Mouse (Mus musculus) left cerebral cortex, postnatal 14 days (tissue): Measurements from ENCODE around the gene Olfr681. TPM values are rescaled to one million over a fixed set of nuclear protein-coding genes. Genes with fewer than 3 reads are reported as not detected.
"Not testable (repeated sequence)": the region's sequence is repeated elsewhere in the genome, so short reads cannot be mapped to it uniquely, and the experiment has no call there.

ENCODE experiments used
- DNase-seq, 2 experiments: peaks; one replicate each; pipeline ENCODE4 v3.0.0; 2021 to 2022; ENCODE audit warnings: low spot score in 2 of 2, mixed read lengths in 1 of 2
- intact Hi-C: fragments of 180-260 bp; cut with DNase I; formaldehyde crosslinking; loops from one replicate; pipeline ENCODE4 v1.15.1; 2025
- long read RNA-seq, 2 experiments: library from polyadenylated mRNA; stranded (forward); transcript quantifications; one replicate each; pipeline ENCODE4 v2.0.0; 2021
- total RNA-seq, 2 experiments: library from RNA; stranded (reverse); gene quantifications; 2 replicates each; pipeline ENCODE4 v1.2.3; 2021

The Olfr681 gene
- total RNA-seq: not detected
- long read RNA-seq, experiment 1: 0 reads
- long read RNA-seq, experiment 2: 0 reads

- intact Hi-C loops: no loop called here
- no peak for DNase-seq
These were observed at the start of gene Olfr681 for GRCm38 (mm10) chr7:105116536-105116935. TSS of gene Olfr681 (plus strand) at chr7:105116836.

- no peak for DNase-seq
- intact Hi-C loops: no loop called here
These were observed 35.7 kb upstream of the Olfr681 start, which contains the start of gene Olfr679 for GRCm38 (mm10) chr7:105080905-105081304. TSS of gene Olfr679 (plus strand) at chr7:105081205.

GRCm38 (mm10) chr7:105092717-105093116 lies 23.9 kb upstream of the Olfr681 start, which contains the start of gene Olfr680-ps1:
TSS of gene Olfr680-ps1 (minus strand) at chr7:105092817.
- intact Hi-C loops, DNase-seq: not testable (repeated sequence)

- intact Hi-C loops: no loop called here
- no peak for DNase-seq
These were observed 24.6 kb downstream of the Olfr681 start for GRCm38 (mm10) chr7:105141275-105141674.

GRCm38 (mm10) chr7:105146912-105147311 lies 30.3 kb downstream of the Olfr681 start, which contains the start of gene Olfr683:
TSS of gene Olfr683 (minus strand) at chr7:105147012.
- intact Hi-C loops: no loop called here

GRCm38 (mm10) chr7:105163553-105163952 lies 46.9 kb downstream of the Olfr681 start, which contains the start of gene Olfr684:
TSS of gene Olfr684 (minus strand) at chr7:105163653.
- intact Hi-C loops: no loop called here
- DNase-seq: no peak

More at GRCm38 (mm10) chr7:105146912-105147311, 30.3 kb downstream of the Olfr681 start, which contains the start of gene Olfr683:
- no peak for DNase-seq

- DNase-seq: peak; percentile 52 to 57
- intact Hi-C loops: loop anchor here (5.0 kb wide), 2 partner anchors 307 to 357 kb away; no protein-coding TSS in a partner anchor
These were observed 54.1 kb downstream of the Olfr681 start for GRCm38 (mm10) chr7:105170773-105171172.

Other genes with a start within 250 kb of the Olfr681 start
- gene Olfr665, start 238.8 kb upstream of the Olfr681 start, total RNA-seq: not detected
- gene Olfr666, start 220.9 kb upstream of the Olfr681 start, total RNA-seq: not detected
- gene Olfr667, start 195.4 kb upstream of the Olfr681 start, total RNA-seq: not detected
- not detected for gene Olfr668, start 188.8 kb upstream of the Olfr681 start, total RNA-seq
- gene Olfr669, start 182.6 kb upstream of the Olfr681 start, total RNA-seq: not detected
- gene Olfr670, start 154.2 kb upstream of the Olfr681 start, total RNA-seq: not detected
- not detected for gene Olfr671, start 137.7 kb upstream of the Olfr681 start, total RNA-seq
- gene Olfr672, start 114.8 kb upstream of the Olfr681 start, total RNA-seq: not detected
- not detected for gene Olfr675, start 88.4 kb upstream of the Olfr681 start, total RNA-seq
- gene Olfr676, start 84.1 kb upstream of the Olfr681 start, total RNA-seq: not detected
- not detected for gene Olfr677, start 65.5 kb upstream of the Olfr681 start, total RNA-seq
- not detected for gene Olfr678, start 52.4 kb upstream of the Olfr681 start, total RNA-seq
- gene Olfr679, start 35.6 kb upstream of the Olfr681 start, total RNA-seq: not detected
- gene Olfr680-ps1, start 24.0 kb upstream of the Olfr681 start, total RNA-seq: not detected
- not detected for gene Olfr683, start 30.2 kb downstream of the Olfr681 start, total RNA-seq
- gene Olfr684, start 46.8 kb downstream of the Olfr681 start, total RNA-seq: not detected
- not detected for gene Olfr685, start 69.2 kb downstream of the Olfr681 start, total RNA-seq
- gene Olfr686, start 90.6 kb downstream of the Olfr681 start, total RNA-seq: not detected
- not detected for gene Olfr688, start 171.3 kb downstream of the Olfr681 start, total RNA-seq
- gene Olfr689, start 194.3 kb downstream of the Olfr681 start, total RNA-seq: not detected
- 1 to 10 TPM in 1 of 2 experiments, under 1 TPM in 1; 0.87 to 1.1 TPM for gene Olfr690, start 217.3 kb downstream of the Olfr681 start, total RNA-seq
- gene Olfr691, start 225.4 kb downstream of the Olfr681 start, total RNA-seq: 1 to 10 TPM; 1.1 to 1.4 TPM